Mouse (Mus musculus) heart, postnatal 14 days (tissue): Measurements from ENCODE around the gene Phldb2. TPM values are rescaled to one million over a fixed set of nuclear protein-coding genes. Genes with fewer than 3 reads are reported as not detected.

Experiments used
- DNase-seq, 2 experiments: peaks; one replicate each; pipeline ENCODE4 v3.0.0; 2021 to 2022
- intact Hi-C: fragments of 180-260 bp; cut with DNase I; formaldehyde crosslinking; loops from one replicate; pipeline ENCODE4 v1.15.1; 2025
- total RNA-seq, 2 experiments: library from RNA; stranded (reverse); gene quantifications; 2 replicates each; pipeline ENCODE4 v1.2.3; 2021

Phldb2 gene
- total RNA-seq, 2 experiments from 2014 or later: 25.5 to 27.5 TPM

DNA sequence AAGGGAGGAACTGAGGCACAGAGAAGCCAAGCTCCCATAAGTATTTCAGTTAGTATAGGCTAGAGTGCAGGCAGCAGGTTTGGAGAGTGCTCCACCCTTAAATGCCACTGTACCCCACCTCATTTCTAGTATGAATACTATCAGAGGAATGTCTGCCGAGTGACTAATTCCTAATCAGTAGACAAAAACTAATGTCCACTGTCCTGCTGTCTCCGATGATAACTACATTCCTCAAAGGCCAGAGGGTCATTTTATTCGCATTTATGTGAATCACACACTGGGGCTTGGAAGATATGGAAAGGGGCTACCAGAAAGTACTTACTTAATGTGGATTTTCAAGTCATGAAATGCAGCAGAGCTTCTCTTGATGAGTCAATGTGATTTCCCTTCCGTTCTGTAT lies 104.4 kb downstream of the Phldb2 start:
- intact Hi-C loops: no loop called here
- no peak for DNase-seq

DNA sequence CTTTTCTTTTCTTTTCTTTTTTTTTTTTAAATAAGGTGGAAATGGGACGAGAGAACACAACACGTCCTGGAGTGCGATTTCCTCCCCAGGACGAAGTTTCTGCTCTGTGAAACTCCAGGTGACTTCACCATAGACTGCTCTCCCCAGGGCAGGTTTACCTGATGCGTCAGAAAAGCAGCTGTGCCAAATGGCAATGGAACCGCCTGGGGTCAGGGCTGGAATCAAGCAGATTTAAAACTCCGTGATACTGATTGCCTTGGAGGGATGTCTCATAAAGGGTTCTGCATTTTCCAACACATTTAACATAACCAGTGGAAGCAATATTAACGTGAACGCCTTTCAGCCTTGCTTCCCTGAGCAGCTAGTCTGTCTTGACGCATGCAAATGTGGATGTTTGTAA lies 108.5 kb downstream of the Phldb2 start:
- DNase-seq: no peak
- intact Hi-C loops: loop anchor here (1.0 to 5.0 kb wide), 6 partner anchors 37 to 167 kb away; partner anchors contain the start of gene Plcxd2

DNA sequence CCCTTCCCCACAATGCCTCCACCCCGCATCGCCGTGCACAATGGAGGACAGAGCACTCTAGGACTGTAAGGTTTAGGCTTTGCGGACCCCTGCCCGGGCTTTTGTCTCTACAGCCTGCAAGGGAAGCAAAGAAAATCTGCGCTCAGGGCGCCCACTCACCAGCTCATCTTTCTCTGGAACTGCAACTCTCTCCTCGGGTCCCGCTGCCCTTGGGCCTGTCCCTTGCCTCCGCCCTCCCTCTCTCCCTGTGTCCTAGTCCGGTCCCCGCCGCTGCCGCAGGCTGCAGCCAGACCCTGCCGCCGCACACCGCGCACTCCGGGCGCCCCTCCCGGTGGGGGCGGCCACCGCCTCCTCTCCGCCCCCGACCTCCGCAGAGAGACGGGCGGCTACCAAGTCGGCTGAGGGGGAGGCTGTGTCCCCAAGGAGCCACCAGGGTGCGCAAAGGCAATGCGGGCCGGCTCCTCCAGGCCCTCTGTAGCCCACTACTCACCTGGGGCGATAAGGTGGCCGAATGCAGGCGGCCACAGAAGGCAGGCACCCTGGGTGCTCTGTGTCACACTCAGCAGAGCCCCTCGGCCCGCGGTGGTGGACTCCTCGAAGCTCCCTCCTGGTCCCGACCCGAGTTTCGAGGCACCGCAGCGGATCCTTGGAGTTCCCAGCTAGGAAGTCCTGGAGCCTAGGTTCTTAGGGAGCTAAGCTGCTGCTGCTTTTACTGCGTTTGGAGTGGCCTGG lies 109.2 kb downstream of the Phldb2 start:
- intact Hi-C loops: loop anchor here (1.0 to 5.0 kb wide), 6 partner anchors 38 to 168 kb away; partner anchors contain the start of gene Plcxd2
- peak; percentile 87 to 91 for DNase-seq

DNA sequence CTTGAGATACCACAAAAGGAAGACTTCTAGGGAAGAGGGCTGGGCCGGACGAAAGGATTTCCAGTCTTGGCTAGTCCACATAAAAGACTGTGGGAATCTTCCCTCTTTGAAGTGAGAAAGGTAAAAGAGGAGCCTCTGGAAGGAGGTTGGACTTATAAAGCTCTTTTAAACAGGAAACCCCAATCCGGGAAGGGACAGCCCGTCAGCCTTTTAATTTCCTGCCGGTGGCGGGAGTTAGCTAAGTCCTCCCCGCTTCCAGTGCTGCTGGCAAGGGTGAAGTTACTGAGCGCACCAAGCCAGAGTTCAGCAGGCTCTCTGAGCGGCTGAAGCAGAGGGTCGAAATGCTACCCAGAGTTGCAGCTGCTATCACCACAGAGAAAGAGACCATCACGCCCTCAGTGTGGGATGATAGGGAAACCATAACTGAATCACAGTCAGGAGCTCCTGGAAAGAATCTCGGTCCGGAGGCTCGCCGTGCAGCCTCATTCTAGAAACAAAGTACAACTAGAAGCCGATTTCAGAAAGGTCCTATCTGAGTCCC lies 110.0 kb downstream of the Phldb2 start:
- peak; percentile 48 to 63 for DNase-seq
- intact Hi-C loops: loop anchor here (5.0 kb wide), 5 partner anchors 39 to 169 kb away; partner anchors contain the start of gene Plcxd2

DNA sequence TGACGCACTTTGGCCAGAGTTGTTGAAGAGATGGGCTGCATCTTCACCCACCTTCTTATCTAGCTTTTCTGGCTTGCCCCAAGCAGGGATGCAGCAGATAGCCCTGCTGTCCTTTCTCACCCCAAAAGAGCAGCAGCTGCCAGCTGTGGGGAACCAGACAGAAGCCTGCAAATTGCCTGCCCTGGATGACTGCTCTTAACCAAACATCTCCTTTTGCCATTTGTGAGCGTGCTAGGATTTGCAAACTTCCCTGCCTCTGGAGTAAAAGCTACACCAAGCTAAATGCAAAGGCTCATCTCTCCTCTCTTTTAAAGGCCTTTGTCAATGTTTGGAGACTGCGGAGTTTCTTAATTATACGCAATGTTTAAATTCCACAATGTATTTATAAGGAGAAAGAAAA lies 111.0 kb downstream of the Phldb2 start:
- DNase-seq: no peak
- intact Hi-C loops: loop anchor here (5.0 kb wide), 5 partner anchors 40 to 170 kb away; partner anchors contain the start of gene Plcxd2

DNA sequence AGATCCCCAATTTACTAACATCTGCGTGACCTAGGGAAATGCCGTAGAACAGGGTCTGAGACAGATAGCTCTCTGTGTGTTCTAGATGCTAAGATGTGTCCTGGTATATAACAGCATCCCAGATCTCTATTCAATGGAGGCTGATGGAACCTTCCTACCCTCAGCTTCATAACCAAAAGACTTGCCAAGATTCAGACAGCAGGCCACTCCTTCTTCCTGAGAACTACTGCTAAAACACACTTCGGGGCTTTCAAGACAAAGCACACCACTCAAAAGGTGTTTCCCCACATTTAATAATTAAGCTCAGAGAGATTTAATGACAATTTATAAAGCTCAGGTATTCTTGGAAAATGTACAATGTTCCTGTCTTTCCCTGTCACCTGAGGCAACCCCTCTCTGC lies 111.6 kb downstream of the Phldb2 start:
- no peak for DNase-seq
- intact Hi-C loops: loop anchor here (5.0 kb wide), 5 partner anchors 40 to 170 kb away; partner anchors contain the start of gene Plcxd2

DNA sequence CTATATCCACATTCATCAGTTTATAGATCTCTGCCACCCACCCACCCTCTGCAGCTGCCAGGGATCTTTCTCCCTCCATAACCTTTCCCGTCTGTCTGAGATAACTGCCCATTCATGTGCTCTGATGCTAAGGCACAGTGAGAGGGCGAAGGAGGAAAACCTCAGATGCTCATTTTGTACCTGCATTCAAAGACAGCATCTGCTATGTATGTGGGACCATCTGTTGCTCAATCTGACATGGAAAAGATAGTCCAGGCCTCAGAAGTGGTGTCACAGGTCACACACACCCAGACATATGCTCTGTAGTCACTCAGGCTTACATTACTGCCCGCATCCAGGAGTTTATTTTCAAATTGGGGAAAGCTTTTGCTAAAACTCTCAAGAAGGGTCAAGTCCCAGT lies 112.4 kb downstream of the Phldb2 start:
- intact Hi-C loops: loop anchor here (5.0 kb wide), 5 partner anchors 41 to 171 kb away; partner anchors contain the start of gene Plcxd2
- no peak for DNase-seq

DNA sequence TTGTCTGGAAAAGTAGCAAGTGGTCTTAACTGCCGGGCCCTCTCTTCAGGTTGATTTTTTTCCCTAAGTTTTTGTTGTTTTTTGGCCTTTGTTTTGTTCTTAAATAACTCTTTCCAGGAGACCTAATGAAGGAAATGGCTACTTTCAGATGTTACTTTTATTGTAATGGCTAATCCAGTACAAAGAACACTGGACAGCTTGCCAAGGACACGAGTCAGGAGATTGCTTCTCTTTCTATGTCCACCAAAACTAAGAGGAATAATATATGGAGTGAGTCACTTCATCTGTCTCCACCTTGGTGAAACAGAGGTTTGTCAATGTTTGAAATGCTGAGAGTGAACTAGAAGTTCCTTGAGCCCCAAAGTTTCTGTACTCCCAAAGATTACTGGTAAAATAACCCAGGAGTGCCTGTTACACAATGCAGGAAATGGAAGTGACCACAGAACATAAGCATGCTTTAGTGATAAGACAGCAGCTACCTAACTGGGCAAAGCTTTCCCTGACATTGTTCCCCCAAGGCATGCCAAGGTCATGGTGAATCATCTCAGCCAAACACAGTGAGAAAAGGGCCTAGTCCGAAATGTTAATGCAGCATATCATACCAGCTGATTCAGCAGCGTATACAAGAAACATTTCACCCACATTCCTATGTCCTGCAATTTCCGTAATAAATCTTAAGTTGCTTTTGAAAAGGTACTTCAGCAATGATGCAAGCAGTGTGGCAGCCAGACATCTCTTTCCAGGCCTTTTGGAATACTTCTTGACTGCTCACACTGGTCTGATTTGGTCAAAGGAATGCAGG lies 115.7 kb downstream of the Phldb2 start:
- intact Hi-C loops: no loop called here
- DNase-seq: peak in 1 of 2 experiments; percentile 45

DNA sequence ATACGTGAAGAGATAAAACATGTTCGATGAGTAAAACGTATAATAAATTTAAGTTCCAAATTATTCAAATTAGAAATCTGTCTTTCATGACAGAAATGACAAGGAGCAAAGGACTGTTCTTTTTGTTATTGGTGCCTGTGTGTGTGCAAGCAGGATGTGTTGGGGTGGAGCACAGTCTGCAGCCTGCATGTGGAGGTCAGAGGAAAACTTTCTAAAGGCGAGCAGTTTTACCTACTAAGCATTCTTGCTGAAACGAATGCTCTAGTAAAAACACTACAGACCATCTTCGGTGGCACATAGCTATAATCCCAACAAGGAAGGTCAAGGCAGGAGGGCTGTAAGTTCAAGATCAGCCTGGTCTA lies 120.7 kb downstream of the Phldb2 start:
- DNase-seq: no peak
- intact Hi-C loops: no loop called here

DNA sequence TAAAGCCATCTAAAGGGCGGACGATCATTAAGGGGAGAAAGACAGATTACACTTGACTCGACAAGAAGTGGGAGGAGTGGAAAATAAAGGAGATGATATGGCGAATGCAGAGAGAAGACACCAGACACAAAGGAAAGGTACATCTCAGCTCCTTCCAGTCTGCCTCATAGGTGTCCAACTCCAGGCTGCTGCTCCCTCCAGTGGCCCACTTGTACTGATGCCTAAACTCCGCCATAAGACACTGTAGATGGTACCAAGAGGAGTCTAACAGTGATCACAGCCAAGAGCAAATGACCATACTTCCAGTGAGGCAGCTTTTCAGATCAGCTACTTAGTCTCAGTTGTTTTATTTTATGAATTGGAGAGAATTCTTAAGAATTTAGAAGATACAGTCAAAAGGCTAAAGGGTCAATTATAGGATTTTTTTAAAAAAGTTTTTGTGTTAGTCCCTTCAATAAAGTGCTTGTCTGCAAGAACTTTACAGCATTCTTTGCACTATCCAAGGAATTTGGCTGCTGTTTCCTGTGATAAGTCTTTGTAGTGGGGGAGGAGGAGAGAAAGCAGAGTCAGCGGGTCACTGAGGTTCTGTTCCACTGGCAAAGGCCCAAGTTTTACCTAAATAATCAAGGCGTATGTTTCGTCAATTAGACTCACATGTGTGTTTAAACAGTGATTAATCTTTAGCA lies 121.2 kb downstream of the Phldb2 start:
- intact Hi-C loops: no loop called here

DNA sequence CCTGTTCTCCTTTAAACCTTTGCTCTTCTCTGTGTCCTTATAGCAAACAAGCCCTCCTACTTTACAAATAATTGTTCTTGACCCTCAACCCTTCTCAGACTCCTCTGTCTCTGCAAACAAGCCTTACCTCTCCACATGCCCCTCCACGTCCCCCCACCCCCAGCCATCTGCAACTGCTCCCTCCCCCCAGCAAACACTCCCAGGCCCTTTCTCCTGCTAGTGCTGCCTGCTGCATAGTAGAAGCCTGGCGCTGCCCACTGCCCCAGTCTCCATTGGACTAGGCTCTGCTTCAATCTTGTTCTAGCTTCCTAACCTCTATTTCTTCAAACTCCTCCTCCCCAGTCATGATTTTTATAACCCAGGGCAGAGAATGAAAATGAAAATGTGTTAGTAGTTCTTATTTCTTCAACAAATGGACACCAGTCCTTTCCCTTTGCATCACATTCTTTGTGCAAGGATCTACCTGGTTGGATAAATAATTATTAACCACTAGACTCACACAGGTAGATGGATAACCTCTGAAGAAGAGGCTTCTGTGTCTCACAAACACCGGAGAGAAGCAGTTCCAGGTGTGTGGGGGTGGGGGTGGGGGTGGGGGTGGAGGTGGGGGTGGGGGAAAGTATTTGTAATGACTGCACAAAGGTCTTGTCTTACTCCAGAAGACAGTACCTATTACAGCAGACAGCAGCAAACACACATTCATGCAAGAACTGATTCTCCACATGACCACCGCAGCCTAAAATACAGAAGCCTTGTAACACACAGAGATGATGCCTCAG lies 122.1 kb downstream of the Phldb2 start:
- intact Hi-C loops: no loop called here
- no peak for DNase-seq

More for the DNA sequence above, 121.2 kb downstream of the Phldb2 start:
- DNase-seq: no peak

DNA sequence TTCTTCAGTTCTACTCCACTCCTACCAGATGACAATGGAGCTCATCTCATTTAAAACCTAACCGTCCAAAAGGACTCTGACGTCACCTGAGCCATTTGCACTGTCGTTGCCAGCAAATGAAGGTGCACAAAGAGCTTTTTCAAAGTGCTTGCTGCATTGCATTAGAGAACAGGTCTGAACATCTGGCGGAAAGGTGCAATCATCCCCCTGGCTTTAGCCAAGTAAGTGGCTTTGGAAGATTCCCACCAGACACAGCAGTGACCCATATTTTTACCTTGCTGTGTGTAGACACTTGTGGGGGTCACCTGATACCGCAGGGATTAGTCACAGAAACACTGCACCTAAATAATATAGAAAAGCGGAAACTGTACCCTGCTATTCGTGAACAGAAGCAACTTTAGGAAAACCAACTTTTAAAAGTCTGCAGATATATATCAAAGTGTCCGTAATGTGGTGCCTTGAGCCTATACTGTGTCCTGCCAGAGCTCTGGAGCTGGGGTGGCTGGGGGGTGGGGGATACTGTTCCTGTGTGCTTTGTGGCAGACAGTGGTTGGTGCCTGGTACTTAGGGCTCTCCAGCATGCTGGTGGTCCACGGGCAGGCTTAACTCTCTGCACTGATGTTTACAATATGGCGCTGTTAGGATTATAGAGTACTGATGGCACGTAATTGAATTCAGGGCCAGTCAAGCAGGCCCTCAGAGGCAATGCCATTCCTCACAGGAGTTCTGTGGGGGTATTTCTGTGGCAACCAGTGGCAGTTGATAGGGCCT lies 123.1 kb downstream of the Phldb2 start:
- intact Hi-C loops: no loop called here
- no peak for DNase-seq

DNA sequence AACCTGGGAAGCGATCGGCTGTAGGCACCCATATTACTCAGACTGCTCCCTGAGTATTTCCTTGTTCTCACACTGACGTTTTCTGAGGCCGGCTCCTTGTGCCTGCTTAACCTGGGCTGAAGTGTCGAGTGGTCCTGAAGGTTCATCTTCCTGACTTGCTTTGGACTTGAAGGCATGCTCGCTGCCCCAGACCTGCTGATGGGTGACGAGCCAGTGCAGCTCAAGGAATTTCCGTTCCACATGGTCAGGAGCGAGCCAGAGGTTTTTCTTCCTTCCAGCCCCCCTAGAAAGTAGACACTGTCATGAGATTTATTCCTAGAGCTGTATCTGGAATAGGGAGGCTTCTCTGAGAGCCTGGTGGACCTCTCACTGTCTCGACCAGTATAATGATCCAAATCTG lies 128.1 kb downstream of the Phldb2 start:
- no peak for DNase-seq
- intact Hi-C loops: no loop called here

DNA sequence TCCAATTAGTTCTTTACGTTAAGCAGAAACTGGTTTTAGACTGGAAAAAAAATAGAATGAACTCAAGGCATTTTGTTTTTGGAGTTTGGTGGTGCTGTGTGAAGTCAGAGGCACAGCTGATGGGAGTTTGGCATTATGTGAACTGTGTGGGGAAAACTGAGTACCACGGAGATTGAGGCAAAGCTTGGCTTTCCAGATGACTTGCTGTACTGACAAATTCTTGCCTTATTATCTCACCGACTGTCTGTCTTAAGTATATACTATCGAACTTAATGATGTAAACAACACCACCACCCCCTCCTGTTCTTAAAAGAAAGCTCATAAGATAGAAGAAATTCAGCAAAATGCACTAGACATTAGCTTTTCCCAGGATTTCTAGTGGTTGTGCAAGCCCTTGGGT lies 129.4 kb downstream of the Phldb2 start:
- no peak for DNase-seq
- intact Hi-C loops: no loop called here

DNA sequence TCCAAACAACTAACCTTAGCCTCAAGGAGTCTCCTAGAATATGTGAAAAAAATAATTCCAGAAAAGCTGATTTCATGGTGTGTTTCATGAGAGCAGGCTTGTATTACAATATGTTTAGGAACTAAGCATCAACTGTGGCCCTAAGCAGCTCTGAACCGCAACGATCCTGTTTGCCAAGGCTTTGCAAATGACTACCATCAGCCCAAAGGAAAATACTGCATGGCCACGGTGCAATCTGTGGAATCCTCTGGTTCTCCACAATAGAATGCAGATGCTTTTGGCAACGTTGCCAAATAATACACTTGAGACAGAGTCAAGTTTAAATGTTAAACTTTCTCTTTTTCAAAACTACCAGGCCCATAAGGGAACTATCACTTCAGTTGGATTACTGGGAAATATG lies 133.5 kb downstream of the Phldb2 start:
- DNase-seq: no peak
- intact Hi-C loops: loop anchor here (5.0 kb wide), 1 partner anchor 58 kb away; no protein-coding TSS in a partner anchor

DNA sequence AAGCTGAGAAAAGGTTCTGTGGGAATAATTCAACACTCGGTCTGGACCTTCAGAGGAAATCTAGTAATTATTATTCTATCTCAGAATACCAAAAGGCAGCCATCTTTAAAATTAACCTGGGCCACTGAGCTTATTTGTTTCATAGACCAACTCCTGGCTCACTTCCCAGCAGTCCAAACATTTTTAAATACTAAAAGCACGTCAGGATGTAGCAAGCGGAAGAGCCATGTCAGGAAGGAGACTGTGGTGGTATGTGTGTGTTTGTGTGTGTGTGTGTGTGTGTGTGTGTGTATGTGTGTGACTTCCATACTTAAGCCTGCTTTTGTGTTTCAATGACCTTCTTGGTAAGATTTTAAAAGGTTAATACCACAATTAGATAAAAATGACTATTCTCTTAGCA lies 135.6 kb downstream of the Phldb2 start:
- intact Hi-C loops: loop anchor here (5.0 kb wide), 1 partner anchor 55 kb away; no protein-coding TSS in a partner anchor
- DNase-seq: peak in 1 of 2 experiments; percentile 32

DNA sequence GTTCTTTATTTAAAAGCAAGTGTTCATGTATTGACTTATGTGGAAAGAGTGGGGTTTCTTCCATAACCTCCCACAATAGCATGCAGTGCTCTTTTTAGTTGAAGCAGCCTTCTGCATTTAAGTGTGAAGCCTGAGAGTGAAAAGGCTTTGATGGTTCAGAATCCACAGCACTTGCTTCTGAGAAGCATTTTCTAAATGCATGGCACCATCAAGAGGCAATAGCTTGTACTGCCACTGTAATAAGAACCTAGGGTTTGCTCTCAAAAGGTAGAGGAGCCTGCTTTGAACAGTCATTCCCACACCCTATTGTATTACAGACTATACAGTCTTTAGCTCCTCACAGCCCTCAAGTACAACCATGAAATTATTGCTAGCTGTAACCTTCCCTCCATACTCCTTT lies 136.7 kb downstream of the Phldb2 start:
- intact Hi-C loops: loop anchor here (5.0 kb wide), 1 partner anchor 54 kb away; no protein-coding TSS in a partner anchor
- DNase-seq: no peak

DNA sequence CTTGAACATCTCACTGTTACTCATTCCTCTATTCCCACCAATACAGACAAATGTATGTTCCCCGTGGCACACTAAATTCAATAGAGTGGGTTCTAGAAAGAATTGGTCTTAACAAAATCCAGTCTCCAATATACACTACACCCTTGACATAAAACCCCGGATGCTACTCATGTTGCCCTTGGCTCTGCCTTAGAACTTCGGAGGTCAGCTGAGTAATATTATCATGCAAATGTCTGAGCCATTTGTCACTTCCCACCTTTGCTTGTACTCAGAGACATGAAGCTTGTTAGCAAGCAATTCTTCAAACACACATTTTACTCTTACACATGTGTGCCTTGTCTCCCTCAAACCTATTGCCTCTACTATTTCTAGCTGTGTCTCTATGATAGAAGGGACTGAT lies 138.8 kb downstream of the Phldb2 start:
- DNase-seq: no peak
- intact Hi-C loops: loop anchor here (5.0 kb wide), 1 partner anchor 52 kb away; no protein-coding TSS in a partner anchor

DNA sequence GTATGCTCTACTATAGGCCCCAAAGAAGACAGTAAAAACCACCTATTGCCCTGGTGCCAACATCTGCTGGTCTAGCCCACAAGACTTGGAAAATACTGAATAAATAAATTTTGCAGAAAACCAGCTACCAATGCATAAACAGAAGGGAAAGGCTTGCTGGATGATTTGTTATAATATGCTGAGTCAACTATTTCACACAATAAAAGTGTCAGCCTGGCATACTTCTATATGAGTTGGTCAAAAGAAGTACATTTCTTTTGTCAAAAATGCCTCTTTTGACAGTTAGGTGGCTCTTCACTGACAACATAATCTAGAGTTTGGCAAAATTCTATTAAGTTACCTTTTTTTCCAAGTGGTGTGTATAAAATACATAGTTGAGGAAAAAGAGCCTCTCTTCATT lies 141.6 kb downstream of the Phldb2 start:
- intact Hi-C loops: no loop called here

More for the DNA sequence above, 141.6 kb downstream of the Phldb2 start:
- DNase-seq: no peak
